Comparison of ENCODE assay signal across 15 mouse cellular contexts in the genomic region with DNA sequence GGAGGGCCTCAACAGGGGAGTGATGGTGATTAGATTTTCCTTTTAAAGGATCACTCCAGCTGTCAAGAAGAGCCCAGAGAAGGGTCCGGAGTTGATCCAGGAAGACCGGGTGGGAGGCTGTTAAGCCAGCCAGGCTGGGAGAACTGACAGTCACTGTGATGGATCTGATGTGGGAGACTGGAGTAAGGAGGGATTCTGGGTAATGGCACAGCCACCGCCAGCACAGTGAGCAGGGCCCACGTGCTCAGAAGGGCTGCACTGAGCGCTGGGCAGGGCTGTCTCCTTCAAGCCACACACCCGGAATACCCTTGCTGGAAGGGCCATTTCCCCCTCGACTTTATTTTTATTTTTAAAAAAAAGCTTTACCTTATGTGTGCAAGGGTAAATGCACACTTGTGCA. TPM values are rescaled to one million over a fixed set of nuclear protein-coding genes. Genes with fewer than 3 reads are reported as not detected.
DNase-seq lines count a peak whose midpoint lies in the region; ATAC-seq and TF ChIP-seq lines count a peak whose summit lies in the region.
"Had no signal": no experiment of that assay in that cellular context is flagged by ENCODE, and none has a peak within 500 bp of the region (broad histone marks: within the 10 kb centered on the region; RNA-seq: fewer than 3 reads in every experiment).

No protein-coding gene starts in this region.

- TF ChIP-seq CTCF in C2C12 (IDR thresholded peaks at IDR 0.05; ENCODE audit: control insufficient read depth, insufficient read depth, insufficient read length), result no peak
- no peak for TF ChIP-seq CTCF in gastrocnemius, adult 2 months (IDR thresholded peaks at IDR 0.05)

- intact Hi-C loops in left cerebral cortex, postnatal 25 days (cut with DNase I), result no loop called here
- intact Hi-C loops in left cerebral cortex, postnatal 14 days (cut with DNase I), result no loop called here
- intact Hi-C loops in gastrocnemius, adult 2 months (cut with DNase I), result no loop called here

- no peaks in the 10 kb centered on the region for H3K79me2 ChIP-seq in C2C12 (ENCODE audit: control insufficient read depth, insufficient read depth)

- H3K27me3 ChIP-seq in C2C12 (ENCODE audit: control insufficient read depth, insufficient read depth, insufficient read length), result peaks cover 39% of the 10 kb centered on the region
- peaks cover 2% of the 10 kb centered on the region; the same call in 1 of the 2 replicates for H3K27me3 ChIP-seq in hindbrain, embryonic 16.5 days (replicated peaks; ENCODE audit: control insufficient read depth, insufficient read depth, low read length)

- H3K9ac ChIP-seq in hindbrain, embryonic 16.5 days (ENCODE audit: low read depth, low read length), result 0 out of 2 replicates have a peak overlapping the region, but pooled peaks have one; percentile 14
- H3K9ac ChIP-seq: kidney, embryonic 15.5 days had no signal

- H3K4me1 ChIP-seq in hindbrain, embryonic 16.5 days (ENCODE audit: control insufficient read depth, insufficient read depth, low read depth, low read length), result peaks cover 16% of the 10 kb centered on the region

- H3K27ac ChIP-seq in hindbrain, embryonic 16.5 days (ENCODE audit: low read depth, low read length), result no peak overlapping the region
- H3K27ac ChIP-seq in gastrocnemius, adult 2 months, result no peak overlapping the region
- H3K27ac ChIP-seq: kidney, embryonic 15.5 days had no signal

- no peaks in the 10 kb centered on the region for H3K9me3 ChIP-seq in hindbrain, embryonic 16.5 days (ENCODE audit: control insufficient read depth, low read length)
- H3K9me3 ChIP-seq: kidney, embryonic 15.5 days had no signal

- H3ac ChIP-seq in C2C12 (ENCODE audit: control insufficient read depth, insufficient read length, low read depth), result no peak overlapping the region

- 22% methylated on average over 7 of the region's 7 CpGs for WGBS in hindbrain, embryonic 16.5 days

- peak overlapping the region; percentile 11 for H3K4me3 ChIP-seq in C2C12 (ENCODE audit: insufficient read depth, poor library complexity, severe bottlenecking)
- no peak overlapping the region for H3K4me3 ChIP-seq in hindbrain, embryonic 16.5 days (ENCODE audit: low read length)
- H3K4me3 ChIP-seq in gastrocnemius, adult 2 months, result no peak overlapping the region
- H3K4me3 ChIP-seq: kidney, embryonic 15.5 days had no signal

- peak; percentile 49 for DNase-seq in embryo, embryonic 10.5 days (ENCODE audit: low spot score)
- no peak for DNase-seq in embryo, embryonic 9.5 days (ENCODE audit: extremely low spot score)
- peak; percentile 42 to 56 for DNase-seq in left cerebral cortex, postnatal 25 days (ENCODE audit: low spot score in 2 of 2)
- DNase-seq in left cerebral cortex, postnatal 14 days (ENCODE audit: low spot score in 2 of 2), result no peak
- DNase-seq in gastrocnemius, adult 2 months, result no peak
- no peak for DNase-seq in urinary bladder, postnatal 4 days (ENCODE audit: low spot score in 2 of 2)
- DNase-seq: adrenal gland, postnatal 25 days; gastrocnemius, postnatal 10 days; right cerebral cortex, postnatal 4 days; thymus, adult 18-20 months had no signal

- ATAC-seq in hindbrain, embryonic 16.5 days, result peak; percentile 46; the same call in 1 of the 2 replicates
- ATAC-seq: inflammation-experienced regulatory T-cells, adult 6 months had no signal

- no peaks in the 10 kb centered on the region for H3K79me3 ChIP-seq in C2C12 (ENCODE audit: low read depth)

- H3K36me3 ChIP-seq in C2C12 (ENCODE audit: control insufficient read depth, insufficient read depth), result no peaks in the 10 kb centered on the region
- no peaks in the 10 kb centered on the region for H3K36me3 ChIP-seq in hindbrain, embryonic 16.5 days (ENCODE audit: control insufficient read depth, insufficient read depth, low read length)
- H3K36me3 ChIP-seq: kidney, embryonic 15.5 days had no signal

- no peak overlapping the region for H3K4me2 ChIP-seq in hindbrain, embryonic 16.5 days (ENCODE audit: low read length)
- H3K4me2 ChIP-seq: kidney, embryonic 15.5 days had no signal

TF ChIP-seq in C2C12, 6 proteins besides CTCF, POLR2A, EP300 and RAD21:
- TF ChIP-seq CEBPB (IDR thresholded peaks at IDR 0.05; ENCODE audit: low read depth), result no peak
- TF ChIP-seq MYOD1 (IDR thresholded peaks at IDR 0.05; ENCODE audit: control insufficient read depth, insufficient read length, low read depth), result no peak
- TF ChIP-seq FOSL1 (IDR thresholded peaks at IDR 0.05; ENCODE audit: insufficient read depth, low read length, poor library complexity, severe bottlenecking), result no peak
- TF ChIP-seq MAX (IDR thresholded peaks at IDR 0.05), result no peak
- no peak for TF ChIP-seq USF1 (IDR thresholded peaks at IDR 0.05; ENCODE audit: low read depth)
- TF ChIP-seq MYOG (IDR thresholded peaks at IDR 0.05; ENCODE audit: control insufficient read depth, extremely low read depth, insufficient read length), result no peak

RNA-seq across cellular contexts. Expression of gene Cdh22, which starts 29.7 kb away (rescaled TPM):
- 10 to 100 TPM; 53.9 to 54.7 TPM for total RNA-seq in left cerebral cortex, postnatal 25 days (2021)
- total RNA-seq in left cerebral cortex, postnatal 14 days (2021), result 10 to 100 TPM; 33.8 TPM
- polyA plus RNA-seq in C2C12 (2012; fragmentation: generic; extraction: Trizol), result 0.02 TPM
- polyA plus RNA-seq in hindbrain, embryonic 16.5 days (2015; fragmentation: Nextera tagmentation; extraction: Ambion mirVana), result 11.0 and 13.1 TPM in 2 replicates
- total RNA-seq in gastrocnemius, adult 2 months (2021), result under 1 TPM; 0.36 to 0.64 TPM
- polyA plus RNA-seq: inflammation-experienced regulatory T-cells, adult 6 months; liver, embryonic 16.5 days had no signal

Comparison
In these comparisons a context has a peak if more than half of its experiments do, and no peak if none do; other contexts are left out.
1. DNase-seq: peak in embryo, embryonic 10.5 days (single experiment) and left cerebral cortex, postnatal 25 days (2 of 2); none in embryo, embryonic 9.5 days (single experiment), left cerebral cortex, postnatal 14 days (0 of 2), gastrocnemius, adult 2 months (single experiment) and urinary bladder, postnatal 4 days (0 of 2).
2. RNA of gene Cdh22, which starts 29.7 kb away (total RNA-seq): 53.9 to 54.7 TPM in left cerebral cortex, postnatal 25 days and 33.8 TPM in left cerebral cortex, postnatal 14 days; 0.36 to 0.64 TPM in gastrocnemius, adult 2 months; every median in the first group is over 10 times any median in the second.